Mouse (Mus musculus) left cerebral cortex, postnatal 4 days (tissue): ENCODE results near the gene Slc16a3. TPM values are rescaled to one million over a fixed set of nuclear protein-coding genes. Genes with fewer than 3 reads are reported as not detected.
A peak's percentile ranks its signal among the peaks of the same experiment; 100 is the strongest.

Experiments used
- DNase-seq: peaks from one replicate; pipeline ENCODE4 v3.0.0-alpha.2; 2022
- intact Hi-C: fragments of 180-260 bp; cut with DNase I; formaldehyde crosslinking; loops from one replicate; pipeline ENCODE4 v1.15.1; 2025
- total RNA-seq, 2 experiments: library from RNA; stranded (reverse); gene quantifications; 2 replicates each; pipeline ENCODE4 v1.2.3; 2021

Gene Slc16a3
- total RNA-seq, 2 experiments from 2014 or later, result 1.4 to 3.6 TPM

- intact Hi-C loops, result no loop called here
- DNase-seq, result no peak
Observed at GRCm38 (mm10) chr11:120965587-120965986, 17.3 kb downstream of the Slc16a3 start.

GRCm38 (mm10) chr11:120969742-120970141 lies 21.5 kb downstream of the Slc16a3 start:
- no peak for DNase-seq
- intact Hi-C loops, result no loop called here

DNA sequence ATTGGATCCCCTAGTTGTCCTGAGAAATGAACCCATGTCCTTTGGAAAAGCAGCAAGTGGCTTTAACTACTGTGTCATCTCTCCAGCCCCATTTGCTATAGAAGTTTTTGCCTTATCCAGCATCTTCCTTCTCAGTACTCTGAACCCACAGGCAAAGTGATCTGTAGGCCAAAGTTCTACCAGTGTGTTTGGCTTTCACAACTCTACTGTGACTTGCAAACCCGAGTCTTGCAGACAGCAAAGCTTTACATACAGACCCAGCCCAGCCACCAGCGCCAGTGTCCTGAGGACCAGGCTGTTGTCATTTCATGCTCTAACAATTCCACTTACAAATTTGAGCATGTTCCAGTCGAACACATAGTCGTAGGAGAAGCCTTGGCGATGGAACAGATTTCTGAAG lies 23.0 kb downstream of the Slc16a3 start:
- DNase-seq, result no peak
- intact Hi-C loops, result no loop called here

- DNase-seq, result no peak
- intact Hi-C loops, result no loop called here
Observed at GRCm38 (mm10) chr11:120973318-120973717, 25.0 kb downstream of the Slc16a3 start.

DNA sequence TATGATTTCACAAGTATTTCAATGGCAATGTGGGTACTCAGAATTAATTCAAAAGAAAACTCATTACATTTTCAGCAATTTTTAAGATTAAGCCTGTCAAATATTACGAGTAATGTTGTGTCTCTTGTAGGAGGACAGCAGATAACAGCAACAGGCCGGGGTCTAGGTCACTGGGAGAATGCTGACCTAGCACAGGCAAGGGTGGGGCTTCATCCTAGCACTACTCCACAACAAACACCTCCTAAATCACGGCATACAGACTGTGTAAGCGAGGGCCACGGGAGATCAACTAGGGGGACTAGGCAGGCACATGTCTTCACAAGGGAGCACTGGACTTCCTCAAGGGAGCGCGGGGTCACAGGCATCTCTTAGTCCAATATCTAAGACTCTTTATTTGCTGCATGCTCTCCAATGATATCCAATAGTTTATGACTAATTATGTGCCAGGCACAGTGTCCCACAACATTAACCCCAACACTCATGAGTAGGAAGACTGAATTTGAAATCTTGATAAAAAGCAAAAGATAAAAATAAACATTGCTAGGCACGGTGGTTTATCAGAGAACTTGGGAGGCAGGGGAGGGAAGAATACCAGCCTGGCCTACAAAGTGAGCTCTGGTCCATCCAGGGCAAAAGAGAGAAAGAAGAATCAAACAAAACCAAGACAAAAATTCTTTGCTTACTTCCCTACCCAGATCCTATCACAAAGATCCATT lies 31.6 kb downstream of the Slc16a3 start:
- no peak for DNase-seq
- intact Hi-C loops, result no loop called here

DNA sequence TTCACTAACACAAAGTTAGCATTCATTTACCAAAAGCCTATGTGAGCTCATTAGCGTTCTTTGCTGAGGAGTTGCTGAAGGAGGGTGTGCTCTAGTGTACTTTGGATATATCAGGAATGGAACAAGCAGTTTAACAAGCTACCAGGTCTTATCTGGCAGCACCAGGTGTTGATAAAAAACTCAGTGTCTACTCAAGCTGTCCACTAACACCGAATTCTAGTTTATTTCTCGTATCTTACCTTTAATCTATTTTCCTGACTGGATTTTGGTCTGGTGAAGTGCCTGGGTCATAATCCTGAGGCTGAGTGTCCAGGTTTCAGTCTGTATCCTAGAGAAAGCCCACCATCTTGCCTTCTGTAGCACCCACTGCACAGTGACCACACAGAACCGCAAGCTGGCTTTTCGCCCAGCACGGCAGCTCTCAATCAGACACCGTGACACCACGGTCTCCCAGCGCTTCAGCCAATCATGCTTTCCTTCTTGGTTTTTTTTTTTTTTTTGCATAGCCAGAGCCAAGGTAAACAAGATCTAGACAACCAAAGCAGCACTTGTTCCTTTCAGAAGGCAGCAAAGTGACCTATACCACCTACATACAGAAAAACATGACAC lies 32.3 kb downstream of the Slc16a3 start:
- DNase-seq, result no peak
- intact Hi-C loops, result no loop called here

DNA sequence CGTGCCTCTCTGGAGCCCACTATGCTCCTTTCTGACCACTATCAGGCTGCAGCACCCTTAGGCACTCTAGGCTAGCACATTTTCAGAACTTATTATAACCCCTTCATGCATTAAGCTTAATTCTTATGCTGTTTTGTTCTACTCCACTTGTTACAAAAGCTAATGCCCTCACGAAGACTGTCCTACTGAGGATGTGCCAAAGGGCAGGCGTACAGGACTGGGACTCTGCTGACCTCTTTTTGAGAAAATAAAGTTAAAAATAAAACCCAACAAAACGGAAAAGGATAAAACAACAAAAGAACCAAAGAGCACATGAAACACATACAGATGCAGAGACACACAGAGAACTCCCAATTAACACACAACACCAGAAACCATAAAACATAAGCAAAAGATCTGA lies 33.4 kb downstream of the Slc16a3 start:
- intact Hi-C loops, result no loop called here
- no peak for DNase-seq

GRCm38 (mm10) chr11:120982459-120982858 lies 34.2 kb downstream of the Slc16a3 start:
- DNase-seq, result no peak
- intact Hi-C loops, result no loop called here

DNA sequence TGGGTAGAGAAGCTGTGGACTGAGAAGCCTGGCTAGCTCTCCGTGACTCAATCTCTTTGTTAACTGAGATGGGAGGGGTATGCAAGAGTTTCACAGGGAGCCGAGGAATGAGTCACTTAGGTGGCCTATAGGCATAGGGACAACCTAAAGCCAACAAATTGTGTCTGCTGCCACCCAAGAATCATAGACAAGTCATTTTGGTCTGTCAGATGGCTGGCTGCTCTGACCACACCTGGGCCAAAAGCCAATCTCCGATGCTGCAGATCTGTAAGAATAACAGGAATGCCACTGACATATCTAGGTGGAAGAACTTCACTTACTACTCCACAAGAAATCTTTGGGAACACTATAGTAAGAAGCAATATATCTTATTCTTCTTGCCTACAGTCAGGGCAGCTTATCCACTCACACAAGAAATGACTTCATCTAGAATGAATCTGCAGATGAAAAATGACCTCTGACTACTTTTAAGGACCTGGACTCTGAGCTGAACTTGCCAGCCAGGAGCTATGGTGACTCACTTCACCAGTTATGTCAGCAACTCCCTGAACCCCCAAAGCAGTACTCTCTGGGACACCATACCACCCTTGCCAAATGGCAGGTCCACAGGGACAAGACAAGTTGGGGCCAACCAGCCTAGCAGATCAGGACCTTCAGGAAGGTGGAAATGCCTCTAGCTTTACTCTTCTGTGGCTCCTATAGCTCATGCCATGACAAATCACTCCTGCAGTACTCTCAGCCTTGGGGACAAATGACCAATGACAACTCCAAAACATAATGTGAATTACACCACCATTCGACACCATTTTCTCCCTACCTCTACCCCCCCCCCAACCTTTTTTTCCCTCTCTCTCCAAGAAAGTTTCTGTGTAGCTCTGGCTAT lies 36.4 kb downstream of the Slc16a3 start:
- DNase-seq, result no peak
- intact Hi-C loops, result no loop called here

DNA sequence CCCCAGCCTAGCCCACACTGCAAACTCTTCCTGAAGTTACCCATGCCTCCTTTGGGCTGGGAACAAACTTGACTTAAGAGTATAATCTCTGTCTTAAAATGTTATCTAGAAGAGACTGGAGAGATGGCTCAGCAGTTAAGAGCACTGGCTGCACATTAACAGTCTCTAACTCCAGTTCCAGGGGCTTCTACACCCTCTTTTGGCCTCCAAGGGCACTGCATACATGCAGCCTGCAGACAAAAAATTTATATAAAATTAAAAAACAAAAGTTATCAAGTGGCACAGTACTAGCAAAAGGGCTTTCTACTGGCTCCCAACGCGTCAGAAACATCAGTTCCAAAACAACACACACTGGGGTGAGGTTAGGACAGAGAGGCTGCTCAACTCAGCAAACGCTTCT lies 39.3 kb downstream of the Slc16a3 start:
- intact Hi-C loops, result no loop called here
- no peak for DNase-seq

DNA sequence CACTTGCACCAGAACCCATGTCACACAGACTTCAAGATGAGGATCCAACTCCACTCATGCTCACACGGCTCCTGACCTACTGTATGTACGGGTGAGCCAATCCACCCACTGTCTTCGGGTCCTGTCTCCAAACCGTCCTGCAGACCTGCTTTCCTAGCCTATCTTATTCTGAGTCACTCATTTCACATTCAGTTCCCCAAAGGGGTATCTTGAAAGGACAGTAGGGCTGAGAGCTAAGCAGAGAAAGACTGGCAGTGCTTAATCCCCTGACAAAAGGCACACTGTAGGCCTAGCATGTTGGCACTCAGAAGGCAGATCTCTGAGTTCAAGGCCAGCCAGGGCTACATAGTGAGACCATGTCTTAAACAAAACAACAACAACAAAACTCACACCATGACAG lies 40.1 kb downstream of the Slc16a3 start:
- intact Hi-C loops, result no loop called here

GRCm38 (mm10) chr11:120989523-120989922 lies 41.2 kb downstream of the Slc16a3 start:
- intact Hi-C loops, result no loop called here
- no peak for DNase-seq

More for the DNA sequence above, 40.1 kb downstream of the Slc16a3 start:
- no peak for DNase-seq

DNA sequence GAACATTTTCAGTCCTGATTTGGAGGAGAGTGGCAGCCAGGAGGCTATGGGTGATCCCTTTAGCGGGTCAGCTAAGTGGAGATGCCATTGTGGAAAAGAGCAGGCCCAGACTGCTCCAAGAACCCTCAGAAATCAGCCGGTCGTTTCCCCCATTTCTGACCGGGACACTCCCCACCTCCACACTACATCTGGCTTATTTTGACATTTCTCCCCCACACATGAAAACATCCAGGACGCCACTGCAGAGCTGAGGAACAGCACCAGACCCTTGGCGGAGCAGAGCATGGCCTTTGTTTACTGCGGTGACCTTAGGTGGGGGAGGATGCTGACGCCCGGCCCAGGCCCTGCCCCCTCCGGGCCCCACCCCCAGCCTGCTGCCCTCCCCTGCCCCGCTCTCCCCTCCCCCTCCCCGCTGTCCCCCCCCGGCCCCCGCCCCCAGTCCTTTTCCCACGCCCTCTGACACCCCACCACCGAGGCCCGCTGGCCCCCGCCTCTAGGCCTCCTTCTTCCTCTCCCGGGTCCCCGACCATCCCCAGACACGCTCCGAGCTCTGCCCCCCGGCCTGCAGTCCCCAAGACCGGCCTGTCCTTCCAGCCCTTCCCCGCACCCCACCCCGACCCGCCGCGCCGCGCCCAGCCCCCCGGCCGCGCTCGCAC lies 42.0 kb downstream of the Slc16a3 start:
- DNase-seq, result peak; percentile 56
- intact Hi-C loops, result no loop called here

- peak; percentile 99 for DNase-seq
- intact Hi-C loops, result no loop called here
Observed at GRCm38 (mm10) chr11:120990951-120991526, 42.8 kb downstream of the Slc16a3 start, which contains the start of gene Csnk1d. Csnk1d (minus strand) TSS chr11:120991330.

DNA sequence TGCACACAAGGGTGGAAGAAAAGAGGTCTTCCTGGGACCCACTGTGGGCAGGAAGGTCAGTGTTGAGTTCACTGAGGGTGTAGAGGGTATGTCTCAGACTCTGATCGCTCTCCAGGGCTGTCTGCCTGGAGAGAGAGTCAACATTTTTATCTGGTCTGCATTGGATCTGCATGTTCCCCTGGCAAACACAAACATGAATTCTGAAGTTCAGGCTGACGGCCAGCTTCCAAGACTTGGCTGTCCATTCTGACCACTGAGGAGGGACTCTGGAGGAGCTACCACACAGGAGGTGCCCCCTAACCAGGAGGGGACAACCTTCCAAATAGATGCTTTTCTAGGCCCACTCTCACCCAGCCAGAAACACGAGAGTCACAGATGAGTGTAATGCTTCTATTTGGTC lies 43.5 kb downstream of the Slc16a3 start:
- intact Hi-C loops, result no loop called here
- no peak for DNase-seq

- intact Hi-C loops, result no loop called here
Observed at GRCm38 (mm10) chr11:120993080-120993479, 44.8 kb downstream of the Slc16a3 start.

DNA sequence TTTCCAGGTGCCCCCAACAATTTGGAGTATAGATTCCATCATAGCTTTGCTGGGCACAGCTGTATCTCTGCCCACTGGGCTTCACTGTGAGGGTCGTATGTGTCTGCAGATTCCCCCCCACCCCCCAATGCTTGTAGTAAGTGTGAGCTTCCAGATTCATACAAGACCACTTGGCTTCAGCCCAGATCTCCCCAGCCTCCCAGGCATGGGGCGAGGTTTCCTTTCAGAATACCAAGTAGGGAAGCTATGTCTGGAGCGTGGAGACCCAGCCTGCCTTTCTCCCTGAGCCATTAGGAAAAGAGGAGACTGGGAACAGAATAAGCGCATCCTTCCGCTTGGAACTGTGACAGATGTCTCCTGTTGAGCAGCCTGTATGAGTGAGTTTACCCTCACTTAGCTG lies 45.3 kb downstream of the Slc16a3 start:
- intact Hi-C loops, result no loop called here
- DNase-seq, result peak; percentile 37

More at GRCm38 (mm10) chr11:120993080-120993479, 44.8 kb downstream of the Slc16a3 start:
- no peak for DNase-seq

DNA sequence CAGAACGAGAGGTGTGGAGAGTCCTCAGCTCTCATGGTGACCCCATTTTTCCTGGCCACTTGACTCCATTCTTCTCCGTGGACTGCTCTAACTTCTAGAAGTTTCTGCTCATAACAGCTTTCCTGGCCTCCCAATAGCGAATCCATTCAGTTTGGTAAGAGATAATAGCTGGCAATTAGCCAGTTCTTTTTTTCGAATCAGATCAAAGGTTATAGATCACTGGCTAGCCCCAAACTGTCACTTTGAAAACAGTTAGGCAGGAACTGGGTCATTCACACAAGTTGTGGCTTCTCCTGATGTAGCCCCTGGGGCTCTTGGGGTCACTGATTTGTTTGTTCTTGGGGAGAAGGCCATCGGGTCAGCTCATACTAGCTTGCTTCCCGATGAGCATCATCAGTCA lies 46.5 kb downstream of the Slc16a3 start:
- intact Hi-C loops, result no loop called here

DNA sequence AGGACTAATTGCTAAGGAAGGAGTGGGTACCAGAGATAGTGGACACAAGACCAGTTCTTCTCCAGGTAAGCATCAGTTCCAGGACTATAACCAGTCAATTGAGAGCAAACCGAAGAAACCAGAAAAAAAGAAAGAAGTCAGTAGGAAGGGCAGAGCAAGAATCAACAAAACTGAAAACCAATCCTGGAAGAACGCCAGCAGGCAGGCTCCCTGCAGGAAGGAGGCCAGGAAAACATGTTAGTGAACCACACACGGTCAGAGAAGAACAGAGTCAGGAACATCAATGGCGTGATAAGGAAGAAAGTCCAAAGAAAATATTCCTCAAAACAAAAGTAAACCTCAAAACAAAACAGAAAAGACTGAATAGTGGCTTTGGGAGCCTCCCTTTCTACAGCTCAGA lies 53.7 kb downstream of the Slc16a3 start:
- intact Hi-C loops, result no loop called here
- no peak for DNase-seq

More for the DNA sequence above, 46.5 kb downstream of the Slc16a3 start:
- DNase-seq, result no peak

DNA sequence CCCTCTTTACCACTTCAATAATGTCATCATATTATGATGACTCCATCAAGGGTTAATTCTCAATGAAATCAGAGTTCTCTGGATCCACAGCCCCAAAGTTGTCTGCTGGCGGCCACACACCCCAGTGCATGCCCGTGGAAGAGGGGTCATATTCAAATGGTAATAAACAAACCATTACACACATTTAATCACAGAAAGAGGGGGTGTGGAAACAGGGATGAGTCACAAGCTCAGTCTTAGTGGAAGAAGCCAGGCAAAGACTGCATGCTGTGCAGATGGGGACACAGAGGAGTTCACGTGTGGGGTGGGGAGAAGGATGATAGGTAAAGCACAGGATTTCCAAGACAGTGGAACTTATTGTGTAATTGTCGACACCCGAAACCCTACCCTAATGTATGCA lies 56.0 kb downstream of the Slc16a3 start:
- DNase-seq, result no peak
- intact Hi-C loops, result no loop called here

- intact Hi-C loops, result no loop called here
- DNase-seq, result no peak
Observed at GRCm38 (mm10) chr11:121006184-121006583, 57.9 kb downstream of the Slc16a3 start.
